Mouse (Mus musculus) intestine, postnatal 0 days (tissue): ENCODE data around the gene Ppp1r12b. TPM values are rescaled to one million over a fixed set of nuclear protein-coding genes. Genes with fewer than 3 reads are reported as not detected.

Experiments
- ATAC-seq: fragments of 200-750 bp; cut with Nextera tagmentation; 2 replicates; pipeline ENCODE4 v1.8.0; 2017; ENCODE audit warnings: mild to moderate bottlenecking, moderate TSS enrichment, moderate library complexity
- H3K27ac ChIP-seq: fragments of 300-500 bp; sonication (generic); 2 replicates; pipeline ENCODE4 v1.5.1; 2014; ENCODE audit warnings: mild to moderate bottlenecking, low read depth, low read length, moderate library complexity
- H3K27me3 ChIP-seq: fragments of 300-500 bp; sonication (generic); replicated peaks from 2 replicates; pipeline ENCODE4 v1.6.1; 2014; ENCODE audit warnings: low read length, mixed read lengths; ENCODE audit not compliant: control insufficient read depth, insufficient read depth
- H3K36me3 ChIP-seq: fragments of 300-500 bp; sonication (generic); 2 replicates; pipeline ENCODE4 v1.6.1; 2014; ENCODE audit warnings: mild to moderate bottlenecking, moderate library complexity; ENCODE audit not compliant: control insufficient read depth, insufficient read depth
- H3K4me1 ChIP-seq: fragments of 300-500 bp; sonication (generic); replicated peaks from 2 replicates; pipeline ENCODE4 v1.6.1; 2014; ENCODE audit warnings: antibody characterized with exemption, low read length, mixed read lengths; ENCODE audit not compliant: control insufficient read depth, insufficient read depth
- H3K4me2 ChIP-seq: fragments of 300-500 bp; sonication (generic); replicated peaks from 2 replicates; pipeline ENCODE4 v1.6.1; 2014; ENCODE audit warnings: low read depth, mild to moderate bottlenecking, moderate library complexity
- H3K4me3 ChIP-seq: fragments of 300-500 bp; sonication (generic); 2 replicates; pipeline ENCODE4 v1.5.1; 2014; ENCODE audit warnings: low read depth, low read length
- H3K9ac ChIP-seq: fragments of 300-500 bp; sonication (generic); 2 replicates; pipeline ENCODE4 v1.6.1; 2014; ENCODE audit warnings: mild to moderate bottlenecking, low read depth, low read length
- H3K9me3 ChIP-seq: fragments of 300-500 bp; sonication (generic); 2 replicates; pipeline ENCODE4 v1.6.1; 2016; ENCODE audit warnings: mixed run types; ENCODE audit not compliant: control insufficient read depth
- CTCF ChIP-seq: sonication (generic); IDR thresholded peaks from 2 replicates; pipeline ENCODE4 v1.5.1; 2016; ENCODE audit warnings: low read depth, mild to moderate bottlenecking, control low read depth, antibody characterized with exemption, moderate library complexity
- WGBS: fragments of 180-500 bp; shearing (Covaris S2); extraction: QIAGEN DNeasy Blood & Tissue Kit; methylation state at CpG from one replicate; pipeline ENCODE4 v1.1.7; 2014; 5-methylcytosine and 5-hydroxymethylcytosine counted together
- polyA plus RNA-seq: library from polyadenylated mRNA; unstranded; fragments of >200 nt; fragmentation: Nextera tagmentation; extraction: Ambion mirVana; gene quantifications from 2 replicates; pipeline ENCODE4 v1.2.1, GENCODE M21; 2015

Gene Ppp1r12b
- polyA plus RNA-seq, 1 experiment from 2014 or later: 11.5 TPM

GRCm38 (mm10) chr1:134714166-134714565, 241.6 kb downstream of the Ppp1r12b start:
- Histone ChIP-seq H3K4me1 (peaks cover 2% of the 10 kb centered on the region), H3K9ac (no peak overlapping the region), H3K9me3 (no peaks in the 10 kb centered on the region), H3K4me3 (no peak overlapping the region), H3K36me3 (no peaks in the 10 kb centered on the region), H3K4me2 (no peak overlapping the region), H3K27me3 (peaks cover 11% of the 10 kb centered on the region), H3K27ac (no peak overlapping the region)
- 70% methylated on average over 8 of the region's 8 CpGs for WGBS
- no peak for TF ChIP-seq CTCF
- ATAC-seq: no peak

DNA sequence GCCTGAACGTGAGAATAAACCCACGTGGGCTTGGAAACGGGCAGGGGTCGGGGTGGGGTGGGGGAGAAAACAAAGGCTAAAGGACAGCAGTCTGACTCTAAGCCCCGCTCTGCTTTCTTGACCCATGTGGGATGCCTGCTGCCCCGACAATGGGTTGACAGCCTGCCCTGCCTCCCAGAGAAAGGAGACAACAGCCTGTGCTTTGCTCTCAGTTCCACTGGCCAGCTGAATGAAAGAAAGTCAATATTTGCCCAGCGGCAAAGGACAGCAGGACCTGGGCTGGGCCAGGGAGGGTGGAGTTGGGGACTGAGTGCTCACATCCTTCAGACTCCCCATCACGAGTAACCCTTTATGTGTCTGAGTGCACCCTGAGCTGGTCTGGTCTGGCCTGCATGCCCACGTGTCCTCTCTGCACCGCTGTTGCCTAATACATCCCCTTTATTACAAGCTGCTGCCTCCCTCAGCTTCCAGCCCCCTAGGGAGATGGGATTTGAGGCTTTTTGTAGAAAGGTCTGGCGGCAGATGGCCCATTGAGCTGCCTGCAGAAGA, 242.2 kb downstream of the Ppp1r12b start:
- no peak for TF ChIP-seq CTCF
- Histone ChIP-seq H3K36me3 (no peaks in the 10 kb centered on the region), H3K9ac (0 out of 2 replicates have a peak overlapping the region, but pooled peaks have one; percentile 7), H3K4me1 (peaks cover 2% of the 10 kb centered on the region), H3K4me2 (no peak overlapping the region), H3K27ac (no peak overlapping the region), H3K27me3 (peaks cover 16% of the 10 kb centered on the region), H3K9me3 (no peaks in the 10 kb centered on the region), H3K4me3 (no peak overlapping the region)
- 27% methylated on average over 11 of the region's 11 CpGs for WGBS
- ATAC-seq: 0 out of 2 replicates have a peak, but pooled peaks have one; percentile 38

DNA sequence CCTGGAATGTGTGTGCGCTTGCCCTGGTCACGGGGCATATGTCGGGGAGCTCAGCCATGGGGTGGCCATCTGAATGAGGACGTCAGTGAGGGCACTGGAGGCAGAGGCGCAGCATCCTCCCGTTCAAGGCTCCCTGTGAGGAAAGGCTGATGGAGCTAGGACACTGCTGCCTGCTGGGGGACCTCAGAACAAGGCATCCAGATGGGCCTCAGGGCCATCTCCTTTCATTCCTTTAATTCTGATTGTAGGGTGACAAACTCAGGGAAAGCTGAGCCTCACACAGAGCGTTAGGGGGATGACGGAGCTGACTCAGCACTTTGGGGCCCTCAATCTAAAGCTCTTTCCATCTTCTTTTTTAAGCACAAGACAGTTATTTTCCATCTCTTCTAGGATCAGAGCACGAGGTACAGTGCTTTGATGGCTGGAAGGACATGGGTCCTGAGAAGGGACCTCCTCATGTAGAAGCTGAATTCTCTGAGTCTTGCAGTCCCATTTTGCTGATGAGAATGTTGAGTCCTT, 242.9 kb downstream of the Ppp1r12b start:
- Histone ChIP-seq H3K9ac (no peak overlapping the region), H3K27me3 (peaks cover 21% of the 10 kb centered on the region), H3K27ac (no peak overlapping the region), H3K4me3 (no peak overlapping the region), H3K4me1 (peaks cover 2% of the 10 kb centered on the region), H3K36me3 (no peaks in the 10 kb centered on the region), H3K4me2 (no peak overlapping the region), H3K9me3 (no peaks in the 10 kb centered on the region)
- WGBS: 80% methylated on average over 9 of the region's 9 CpGs
- TF ChIP-seq CTCF: no peak
- no peak for ATAC-seq

GRCm38 (mm10) chr1:134711653-134712052, 244.1 kb downstream of the Ppp1r12b start:
- ATAC-seq: no peak
- peaks cover 2% of the 10 kb centered on the region for H3K4me1 ChIP-seq
- 63% methylated on average over 5 of the region's 5 CpGs for WGBS

DNA sequence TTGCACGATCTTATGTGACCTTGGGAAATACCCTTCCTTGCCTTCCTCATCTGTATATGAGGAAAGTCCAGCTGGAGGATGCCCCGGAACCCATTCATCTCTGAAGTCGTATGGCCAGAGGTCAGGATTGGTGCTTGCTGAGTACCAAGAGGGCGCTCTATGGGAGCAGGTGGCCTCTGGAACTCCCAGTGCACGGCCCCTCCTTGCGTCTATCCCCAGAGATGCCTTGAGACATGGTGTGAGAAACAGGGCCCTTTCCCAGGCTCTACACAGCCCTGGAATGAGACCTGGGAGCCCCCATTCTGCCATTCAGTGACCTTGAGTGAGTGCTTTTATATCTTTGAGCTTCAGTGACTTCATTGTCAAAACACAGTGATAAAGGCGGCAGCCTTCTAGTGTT, 244.7 kb downstream of the Ppp1r12b start:
- Histone ChIP-seq H3K4me3 (no peak overlapping the region), H3K36me3 (no peaks in the 10 kb centered on the region), H3K27me3 (peaks cover 24% of the 10 kb centered on the region), H3K4me2 (no peak overlapping the region), H3K4me1 (peaks cover 2% of the 10 kb centered on the region), H3K9ac (no peak overlapping the region), H3K9me3 (no peaks in the 10 kb centered on the region), H3K27ac (no peak overlapping the region)
- ATAC-seq: no peak
- no peak for TF ChIP-seq CTCF
- 72% methylated on average over 7 of the region's 7 CpGs for WGBS

More at GRCm38 (mm10) chr1:134711653-134712052, 244.1 kb downstream of the Ppp1r12b start:
- no peak for TF ChIP-seq CTCF
- no peaks in the 10 kb centered on the region for H3K36me3 ChIP-seq
- H3K4me2 ChIP-seq: no peak overlapping the region
- H3K9ac ChIP-seq: no peak overlapping the region
- H3K27ac ChIP-seq: no peak overlapping the region
- H3K9me3 ChIP-seq: no peaks in the 10 kb centered on the region
- no peak overlapping the region for H3K4me3 ChIP-seq
- peaks cover 24% of the 10 kb centered on the region for H3K27me3 ChIP-seq

GRCm38 (mm10) chr1:134709411-134710306, 246.1 kb downstream of the Ppp1r12b start:
- TF ChIP-seq CTCF: peak; percentile 24; the same call in 1 of the 2 replicates
- WGBS: 35% methylated on average over 26 of the region's 26 CpGs
- peak overlapping the region; percentile 42 for H3K4me3 ChIP-seq
- no peaks in the 10 kb centered on the region for H3K9me3 ChIP-seq
- no peak overlapping the region for H3K27ac ChIP-seq
- H3K4me1 ChIP-seq: peaks cover 2% of the 10 kb centered on the region
- H3K9ac ChIP-seq: no peak overlapping the region
- peak overlapping the region; percentile 76 for H3K4me2 ChIP-seq
- no peaks in the 10 kb centered on the region for H3K36me3 ChIP-seq
- peaks cover 24% of the 10 kb centered on the region for H3K27me3 ChIP-seq
- ATAC-seq: no peak
